Mouse (Mus musculus): ENCODE data around the gene Trappc10.

Gene Trappc10

GRCm38 (mm10) chr10:78244438-78245224, at the start of gene Trappc10:
Gene Trappc10 (minus strand): TSS chr10:78244641.
- peak; percentile 90 for DNase-seq (ENCODE audit: low read depth, low spot score)

DNA sequence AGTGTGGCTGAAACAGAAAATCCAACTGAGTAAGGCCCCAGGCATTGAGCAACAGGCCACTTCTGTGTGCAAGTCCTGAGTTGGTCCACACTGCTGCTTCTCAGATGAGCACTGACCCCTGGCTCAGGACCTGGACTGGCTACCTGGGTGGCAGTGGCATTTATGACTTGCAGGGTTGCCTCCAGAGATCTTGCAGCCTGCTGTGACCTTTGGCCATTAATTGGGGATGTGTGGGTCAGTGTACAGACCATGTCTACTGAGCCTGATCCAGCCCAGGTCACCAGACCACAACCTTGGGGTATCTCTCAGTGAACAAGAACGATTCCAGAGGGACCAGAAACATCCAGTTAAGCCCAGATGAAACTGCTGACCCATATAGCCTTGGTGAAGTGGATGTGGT, 49.1 kb upstream of the Trappc10 start:
- DNase-seq (ENCODE audit: low read depth, low spot score), result no peak

GRCm38 (mm10) chr10:78292381-78292780, 47.9 kb upstream of the Trappc10 start:
- no peak for DNase-seq (ENCODE audit: low read depth, low spot score)

DNA sequence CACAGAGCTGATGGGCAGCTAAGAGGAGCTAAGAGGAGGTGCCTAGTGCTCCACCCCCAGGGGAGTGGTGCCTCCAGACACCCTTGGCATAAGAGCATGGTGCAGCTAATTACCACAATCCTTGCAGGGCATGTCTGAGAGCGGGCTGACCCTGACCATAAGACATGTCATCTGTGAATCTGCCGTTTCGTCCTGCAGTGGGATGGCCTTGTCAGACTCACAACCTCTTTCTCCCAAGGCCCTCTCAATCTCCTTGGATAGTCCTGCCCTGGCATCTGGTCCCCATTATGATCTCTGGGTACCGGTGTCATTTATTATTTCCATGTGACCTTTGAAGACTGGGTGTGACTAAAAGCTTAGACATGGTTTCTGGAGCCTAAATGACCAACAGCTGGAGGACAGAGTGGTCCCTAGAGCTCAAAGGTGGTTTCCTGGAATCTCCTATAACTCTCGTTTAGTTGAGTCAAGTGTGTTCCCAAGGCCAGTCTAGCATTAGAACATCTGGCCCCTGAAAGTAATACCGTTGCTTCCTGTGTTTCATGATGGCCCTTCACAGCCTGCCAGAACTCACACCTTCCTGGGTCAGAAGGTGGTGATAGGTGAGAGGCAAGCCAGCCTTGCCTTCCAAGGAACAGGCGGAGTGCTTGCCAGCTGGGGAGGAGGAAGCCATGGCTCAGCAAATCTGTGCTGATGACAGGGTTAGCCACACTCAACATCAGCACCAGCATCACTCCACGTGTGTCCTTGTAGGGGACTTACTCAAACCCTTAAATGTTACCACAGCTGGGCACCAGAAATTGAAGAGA, 46.5 kb upstream of the Trappc10 start:
- no peak for DNase-seq (ENCODE audit: low read depth, low spot score)

- DNase-seq (ENCODE audit: low read depth, low spot score), result no peak
These were observed 44.5 kb upstream of the Trappc10 start for GRCm38 (mm10) chr10:78288896-78289295.

DNA sequence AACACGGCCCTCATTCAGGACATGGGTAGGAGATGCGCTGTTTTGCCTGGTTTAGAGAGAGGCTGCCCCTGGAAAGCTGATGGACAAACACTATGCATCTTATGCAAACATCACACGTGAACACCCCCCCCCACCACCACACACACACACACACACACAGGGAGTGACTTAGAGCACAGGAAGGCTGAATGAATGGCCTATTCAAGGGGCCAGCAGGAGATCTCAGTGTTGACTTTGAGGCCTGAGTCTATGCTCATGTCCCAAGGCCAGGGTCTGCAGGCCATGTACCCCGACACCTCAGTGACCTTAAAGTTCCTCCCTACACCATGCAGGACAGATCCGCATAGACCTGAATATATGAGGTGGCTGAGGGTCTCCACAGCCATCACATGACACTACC, 43.7 kb upstream of the Trappc10 start:
- no peak for DNase-seq (ENCODE audit: low read depth, low spot score)

DNA sequence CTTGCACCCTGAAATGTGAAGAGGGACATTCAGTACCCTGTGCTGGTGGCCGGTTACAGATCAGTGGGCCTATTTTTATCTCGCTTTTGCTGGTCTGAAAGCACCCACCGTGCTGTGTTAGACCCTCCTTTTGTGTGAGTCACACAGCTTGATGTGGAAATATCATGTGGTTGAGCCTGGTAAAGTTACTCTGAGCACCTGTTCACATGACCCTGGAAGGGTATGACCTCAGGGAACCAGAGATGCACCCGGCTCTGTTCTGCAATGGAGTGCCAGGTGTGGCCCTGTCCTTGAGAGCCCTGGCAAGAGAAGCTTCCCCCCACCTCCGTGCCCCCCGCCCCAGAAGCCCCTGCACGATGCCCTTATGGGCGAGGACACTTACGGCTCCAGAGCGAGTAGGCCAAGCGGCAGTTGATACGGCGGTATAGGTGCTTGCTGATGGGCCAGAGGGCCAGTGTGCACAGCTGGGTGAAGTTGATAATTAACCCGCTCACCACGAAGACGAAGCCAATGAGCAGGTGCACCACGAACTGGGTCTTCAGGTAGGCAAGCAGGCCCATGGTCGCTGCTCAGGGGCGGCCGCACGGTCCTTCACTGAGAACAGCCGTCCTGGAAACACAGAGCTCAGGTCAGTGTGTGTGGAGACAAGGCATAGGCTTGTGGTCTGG, 43.2 kb upstream of the Trappc10 start:
- no peak for DNase-seq (ENCODE audit: low read depth, low spot score)

DNA sequence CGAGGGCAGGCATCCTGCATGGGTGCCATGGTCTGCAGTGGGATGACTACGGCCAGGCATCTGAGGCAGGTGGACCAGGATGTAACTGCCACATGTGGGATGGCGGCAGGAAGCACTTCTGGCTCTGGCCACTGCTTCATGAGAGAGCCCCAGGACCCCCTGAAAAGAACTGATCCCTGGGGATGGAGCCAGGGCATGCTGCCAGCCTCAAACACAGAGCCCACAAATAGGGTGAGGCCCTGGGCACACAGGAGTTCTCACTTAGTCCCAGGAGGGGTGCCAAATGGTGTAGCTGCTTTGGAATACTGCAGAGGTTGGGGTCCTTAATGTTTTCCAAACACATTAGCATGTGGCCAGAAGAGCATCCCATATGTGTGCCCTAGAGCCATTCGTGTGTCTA, 41.5 kb upstream of the Trappc10 start:
- DNase-seq (ENCODE audit: low read depth, low spot score), result no peak

GRCm38 (mm10) chr10:78285409-78285808, 41.0 kb upstream of the Trappc10 start:
- DNase-seq (ENCODE audit: low read depth, low spot score), result no peak

GRCm38 (mm10) chr10:78284812-78285211, 40.4 kb upstream of the Trappc10 start:
- no peak for DNase-seq (ENCODE audit: low read depth, low spot score)

DNA sequence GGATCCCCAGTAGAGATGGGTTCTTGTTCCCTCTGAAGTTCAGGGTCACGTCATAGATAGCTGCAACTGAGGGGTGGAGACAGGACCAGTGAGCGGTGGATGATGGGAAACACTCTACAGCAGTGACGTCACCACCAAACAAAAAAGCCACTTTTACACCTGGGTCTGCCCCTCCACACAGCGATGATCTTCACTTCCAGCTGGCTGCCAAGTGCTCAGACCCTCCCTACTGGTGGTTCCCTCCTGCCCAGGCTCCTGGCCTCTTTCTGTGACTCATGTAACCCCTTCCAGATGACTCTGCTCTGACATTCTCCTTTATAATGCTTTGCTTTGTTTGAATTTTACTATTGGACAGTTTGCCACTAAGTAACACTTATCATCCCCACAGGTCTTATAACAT, 38.0 kb upstream of the Trappc10 start:
- DNase-seq (ENCODE audit: low read depth, low spot score), result no peak

DNA sequence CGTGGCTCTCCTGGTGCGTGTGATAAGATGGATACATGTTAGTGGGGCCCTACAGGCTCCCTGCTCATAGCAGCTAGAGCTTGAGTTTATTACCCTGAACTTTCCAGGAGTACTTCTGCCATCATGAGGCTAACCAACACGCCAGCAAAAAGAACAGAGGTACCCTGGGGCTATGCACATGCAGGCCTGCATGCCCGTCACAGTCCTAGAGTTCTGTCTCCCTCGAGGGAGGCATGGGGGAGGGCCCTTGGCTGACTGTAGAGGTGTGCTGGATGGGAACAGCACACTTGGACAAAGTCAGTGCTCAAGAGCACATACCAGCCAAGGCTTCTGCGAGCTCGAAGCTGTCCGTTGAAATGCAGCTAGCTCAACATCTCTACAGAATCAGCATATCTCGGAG, 36.0 kb upstream of the Trappc10 start:
- no peak for DNase-seq (ENCODE audit: low read depth, low spot score)

GRCm38 (mm10) chr10:78279210-78279609, 34.8 kb upstream of the Trappc10 start:
- DNase-seq (ENCODE audit: low read depth, low spot score), result peak; percentile 81

GRCm38 (mm10) chr10:78277835-78278234, 33.4 kb upstream of the Trappc10 start:
- peak; percentile 23 for DNase-seq (ENCODE audit: low read depth, low spot score)

DNA sequence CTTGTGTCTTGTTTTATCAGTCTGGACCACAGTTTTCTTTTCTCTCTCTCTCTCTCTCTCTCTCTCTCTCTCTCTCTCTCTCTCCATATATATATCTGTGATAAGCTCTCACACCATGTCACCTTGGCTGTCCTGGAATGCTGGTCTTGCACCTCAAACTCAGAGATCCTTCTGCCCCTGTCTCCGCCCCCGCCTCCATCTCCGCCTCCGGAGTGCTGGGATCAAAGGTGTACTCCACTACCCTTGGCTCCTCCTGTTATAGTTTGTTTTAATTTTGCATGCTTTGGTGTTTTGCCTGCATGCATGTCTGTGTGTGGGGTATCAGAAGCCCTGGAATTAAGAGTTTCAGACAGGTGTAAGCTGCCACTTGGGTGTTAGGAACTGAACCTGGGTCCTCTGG, 31.8 kb upstream of the Trappc10 start:
- no peak for DNase-seq (ENCODE audit: low read depth, low spot score)

DNA sequence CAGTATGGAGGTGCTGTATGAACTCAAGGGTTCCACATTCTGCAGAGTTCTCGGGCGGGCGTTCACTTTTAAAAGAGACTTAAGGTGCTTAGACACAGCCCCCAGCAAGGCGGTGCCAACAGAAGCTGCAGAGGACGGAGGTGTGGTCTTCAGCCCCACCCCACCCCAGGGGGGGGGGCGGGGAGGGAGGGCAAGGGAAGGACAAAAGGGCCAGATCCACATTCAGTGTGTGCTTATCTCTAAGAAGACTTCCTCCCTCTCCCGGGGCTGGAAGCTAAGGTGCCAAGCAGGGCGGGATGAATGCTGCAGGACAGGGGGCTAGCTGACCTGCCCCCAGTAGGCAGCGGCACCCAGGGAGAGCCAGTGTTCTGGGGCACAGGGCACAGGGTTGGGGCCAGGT, 28.5 kb upstream of the Trappc10 start:
- peak; percentile 80 for DNase-seq (ENCODE audit: low read depth, low spot score)

- no peak for DNase-seq (ENCODE audit: low read depth, low spot score)
These were observed 21.4 kb upstream of the Trappc10 start for GRCm38 (mm10) chr10:78265881-78266280.

- no peak for DNase-seq (ENCODE audit: low read depth, low spot score)
These were observed 20.3 kb upstream of the Trappc10 start for GRCm38 (mm10) chr10:78264735-78265134.

DNA sequence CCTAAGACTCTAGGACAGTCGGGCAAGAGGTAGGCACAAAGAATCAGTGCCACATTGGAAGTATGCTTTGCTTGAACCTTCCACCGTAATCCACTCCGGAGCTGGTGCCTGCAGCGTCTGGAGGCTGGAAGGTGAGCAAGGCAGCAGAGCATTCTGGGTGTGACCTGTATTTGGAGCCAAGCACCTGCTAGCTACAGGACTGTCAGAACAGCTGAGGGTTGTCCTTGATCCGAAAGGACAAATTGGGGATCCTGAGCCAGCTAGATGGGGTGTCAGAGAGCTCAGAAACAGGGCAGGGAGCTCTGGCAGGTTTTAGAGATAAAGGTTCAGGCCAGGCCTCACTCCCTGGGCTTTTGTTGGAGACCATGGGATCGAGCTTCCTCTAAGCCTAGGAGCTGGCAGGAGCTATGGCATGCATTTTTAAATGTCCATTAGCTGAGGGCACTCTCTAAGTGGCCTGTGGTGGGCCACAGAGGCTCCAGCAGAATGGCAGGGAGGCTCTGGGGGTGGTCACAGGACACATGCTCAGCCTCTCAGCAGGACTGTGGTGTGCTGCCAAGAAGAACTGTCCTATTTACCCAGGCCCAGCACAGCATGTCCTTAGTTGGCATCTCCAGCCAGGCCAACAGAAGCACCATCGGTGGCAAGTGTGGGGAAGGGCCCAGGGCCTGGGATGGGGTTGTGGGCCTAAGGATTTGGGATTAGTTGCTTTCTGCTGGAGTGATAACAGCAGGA, 16.6 kb upstream of the Trappc10 start:
- peak; percentile 50 for DNase-seq (ENCODE audit: low read depth, low spot score)

DNA sequence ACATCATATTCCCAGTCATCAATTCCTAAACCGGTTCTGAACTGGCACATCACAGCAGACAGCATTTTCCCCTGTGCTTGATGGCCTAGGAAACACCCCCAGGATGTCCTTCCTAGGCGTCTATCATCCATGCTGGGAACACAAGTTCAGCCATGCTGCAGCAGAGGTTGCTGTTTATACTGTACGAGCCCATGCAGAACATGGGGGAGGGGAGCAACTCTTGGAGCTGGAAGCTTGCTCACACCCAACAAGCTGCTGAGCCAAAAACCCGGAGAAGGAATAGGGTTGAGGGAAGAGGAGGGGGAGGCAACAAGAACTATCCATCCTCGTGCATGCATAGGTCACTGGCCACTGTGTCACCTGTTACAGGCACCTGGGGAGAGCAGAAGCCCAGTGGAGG, 15.9 kb upstream of the Trappc10 start:
- DNase-seq (ENCODE audit: low read depth, low spot score), result peak; percentile 80

GRCm38 (mm10) chr10:78259702-78260101, 15.3 kb upstream of the Trappc10 start:
- peak; percentile 87 for DNase-seq (ENCODE audit: low read depth, low spot score)

- peak; percentile 65 for DNase-seq (ENCODE audit: low read depth, low spot score)
These were observed 14.8 kb upstream of the Trappc10 start for GRCm38 (mm10) chr10:78259230-78259629.
